Mouse (Mus musculus) left cerebral cortex, adult 2 months (tissue): ENCODE measurements around the gene Krtap4-8. TPM values are rescaled to one million over a fixed set of nuclear protein-coding genes. Genes with fewer than 3 reads are reported as not detected.
"Not testable (repeated sequence)": the region's sequence is repeated elsewhere in the genome, so short reads cannot be mapped to it uniquely, and the experiment has no call there.

ENCODE experiments used
- DNase-seq, 2 experiments: peaks; one replicate each; pipeline ENCODE4 v3.0.0; 2021 to 2022; ENCODE audit warnings: low spot score in 2 of 2, mixed read lengths in 1 of 2; ENCODE audit errors: extremely low spot score in 1 of 2
- H3K27ac ChIP-seq: fragments of 200-600 bp; 2 replicates; pipeline ENCODE4 v1.8.1; 2022
- H3K4me3 ChIP-seq: fragments of 200-600 bp; 2 replicates; pipeline ENCODE4 v1.8.1; 2022
- CTCF ChIP-seq: fragments of 200-600 bp; IDR thresholded peaks from 2 replicates; pipeline ENCODE4 v1.8.1; 2022; ENCODE audit warnings: antibody characterized with exemption, mild to moderate bottlenecking, moderate library complexity
- intact Hi-C: fragments of 180-260 bp; cut with DNase I; formaldehyde crosslinking; loops from one replicate; pipeline ENCODE4 v1.15.1; 2025
- long read RNA-seq, 2 experiments: library from polyadenylated mRNA; stranded (forward); transcript quantifications; one replicate each; pipeline ENCODE4 v2.0.0; 2021; ENCODE audit warnings: borderline mapping rate in 2 of 2
- total RNA-seq, 2 experiments: library from RNA; stranded (reverse); gene quantifications; 2 replicates each; pipeline ENCODE4 v1.2.3; 2021

Krtap4-8 gene
- not detected for total RNA-seq
- long read RNA-seq, experiment 1, result 0 reads
- long read RNA-seq, experiment 2, result 0 reads

DNA sequence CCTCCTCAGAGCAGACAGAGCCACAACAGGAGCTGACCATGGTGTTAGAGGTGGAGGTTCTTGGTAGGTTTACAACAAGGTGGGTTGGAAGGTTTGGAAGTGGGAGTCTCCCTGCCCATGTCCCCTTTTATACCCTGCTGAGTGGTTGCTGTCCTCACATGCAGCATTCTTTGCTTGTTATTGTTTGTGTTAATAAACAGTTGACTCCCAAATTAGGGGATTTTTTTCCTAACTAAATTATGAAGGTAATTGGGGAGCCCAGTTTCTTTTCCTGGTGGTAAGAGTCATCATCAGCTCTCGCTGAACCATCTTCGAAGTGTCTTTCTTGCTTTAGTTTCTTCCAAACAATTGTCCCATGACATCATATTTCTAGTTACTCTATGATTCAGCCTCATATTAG is at the start of gene Krtap4-8:
TSS of gene Krtap4-8 (minus strand) at position 101 of the 400 bp plus-strand sequence.
- intact Hi-C loops, result no loop called here
- TF ChIP-seq CTCF, result no peak
- DNase-seq, result no peak
- no peak within 1 kb of the TSS for H3K4me3 ChIP-seq
- H3K27ac ChIP-seq, result no peak within 1 kb of the TSS

DNA sequence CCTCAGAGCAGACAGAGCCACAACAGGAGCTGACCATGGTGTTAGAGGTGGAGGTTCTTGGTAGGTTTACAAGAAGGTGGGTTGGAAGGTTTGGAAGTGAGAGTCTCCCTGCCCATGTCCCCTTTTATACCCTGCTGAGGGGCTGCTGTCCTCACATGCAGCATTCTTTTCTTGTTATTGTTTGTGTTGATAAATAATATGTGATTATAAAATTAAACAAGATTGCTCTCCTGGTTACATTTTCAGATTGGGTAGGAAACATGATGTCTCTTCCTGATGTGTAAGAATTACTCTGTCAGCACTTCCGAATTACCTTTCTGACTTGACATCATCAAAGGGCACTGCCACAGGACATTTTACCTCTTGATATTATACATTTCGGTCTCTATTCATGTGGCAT is 35.1 kb upstream of the Krtap4-8 start, which contains the start of gene Gm11564:
TSS of gene Gm11564 (minus strand) at position 101 of the 400 bp plus-strand sequence.
- H3K27ac ChIP-seq, H3K4me3 ChIP-seq, DNase-seq, intact Hi-C loops: not testable (repeated sequence)

DNA sequence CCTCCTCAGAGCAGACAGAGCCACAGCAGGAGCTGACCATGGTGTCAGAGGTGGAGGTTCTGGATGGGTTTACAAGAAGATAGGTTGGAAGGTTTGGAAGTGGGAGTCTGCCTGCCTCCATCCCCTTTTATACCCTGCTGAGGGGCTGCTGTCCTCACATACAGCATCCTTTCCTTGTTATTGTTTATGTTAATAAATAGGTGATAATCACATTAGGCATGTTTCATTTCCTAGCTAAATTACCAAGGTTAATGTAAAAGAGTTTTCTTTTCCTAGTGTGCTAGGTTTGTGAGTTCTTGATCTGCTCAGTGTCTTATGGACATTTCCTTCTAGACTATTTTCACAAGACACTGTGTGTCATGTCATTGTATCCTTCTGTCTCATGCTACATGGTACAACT is 29.3 kb upstream of the Krtap4-8 start, which contains the start of gene Krtap4-13:
TSS of gene Krtap4-13 (minus strand) at position 101 of the 400 bp plus-strand sequence.
- intact Hi-C loops, H3K27ac ChIP-seq, H3K4me3 ChIP-seq, DNase-seq: not testable (repeated sequence)

DNA sequence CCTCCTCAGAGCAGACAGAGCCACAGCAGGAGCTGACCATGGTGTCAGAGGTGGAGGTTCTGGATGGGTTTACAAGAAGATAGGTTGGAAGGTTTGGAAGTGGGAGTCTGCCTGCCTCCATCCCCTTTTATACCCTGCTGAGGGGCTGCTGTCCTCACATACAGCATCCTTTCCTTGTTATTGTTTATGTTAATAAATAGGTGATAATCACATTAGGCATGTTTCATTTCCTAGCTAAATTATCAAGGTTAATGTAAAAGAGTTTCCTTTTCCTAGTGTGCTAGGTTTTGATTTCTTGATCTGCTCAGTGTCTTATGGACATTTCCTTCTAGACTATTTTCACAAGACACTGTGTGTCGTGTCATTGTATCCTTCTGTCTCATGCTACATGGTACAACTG is 23.8 kb upstream of the Krtap4-8 start, which contains the start of gene Gm11554:
TSS of gene Gm11554 (minus strand) at position 101 of the 400 bp plus-strand sequence.
- H3K27ac ChIP-seq, DNase-seq, intact Hi-C loops, H3K4me3 ChIP-seq: not testable (repeated sequence)

DNA sequence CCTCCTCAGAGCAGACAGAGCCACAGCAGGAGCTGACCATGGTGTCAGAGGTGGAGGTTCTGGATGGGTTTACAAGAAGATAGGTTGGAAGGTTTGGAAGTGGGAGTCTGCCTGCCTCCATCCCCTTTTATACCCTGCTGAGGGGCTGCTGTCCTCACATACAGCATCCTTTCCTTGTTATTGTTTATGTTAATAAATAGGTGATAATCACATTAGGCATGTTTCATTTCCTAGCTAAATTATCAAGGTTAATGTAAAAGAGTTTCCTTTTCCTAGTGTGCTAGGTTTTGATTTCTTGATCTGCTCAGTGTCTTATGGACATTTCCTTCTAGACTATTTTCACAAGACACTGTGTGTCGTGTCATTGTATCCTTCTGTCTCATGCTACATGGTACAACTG is 18.3 kb upstream of the Krtap4-8 start, which contains the start of gene Gm11569:
TSS of gene Gm11569 (minus strand) at position 101 of the 400 bp plus-strand sequence.
- H3K4me3 ChIP-seq, intact Hi-C loops, DNase-seq, H3K27ac ChIP-seq: not testable (repeated sequence)

DNA sequence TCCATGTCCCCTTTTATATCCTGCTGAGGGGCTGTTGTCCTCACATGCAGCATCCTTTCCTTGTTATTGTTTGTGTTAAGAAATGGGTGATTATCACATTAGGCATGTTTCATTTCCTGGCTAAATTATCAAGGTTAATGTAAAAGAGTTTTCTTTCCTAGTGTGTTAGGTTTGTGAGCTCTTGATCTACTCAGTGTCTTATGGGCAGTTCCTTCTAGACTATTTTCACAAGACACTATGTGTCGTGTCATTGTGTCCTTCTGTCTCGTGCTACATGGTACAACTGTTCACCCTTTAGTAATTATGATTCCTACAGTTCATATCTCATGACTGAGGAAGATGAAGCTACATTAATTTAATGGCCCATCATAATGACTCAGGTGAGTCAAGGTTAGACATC is 12.9 kb upstream of the Krtap4-8 start, which contains the start of gene Gm11596:
TSS of gene Gm11596 (minus strand) at position 101 of the 400 bp plus-strand sequence.
- no peak for TF ChIP-seq CTCF
- Histone ChIP-seq H3K4me3 (no peak within 1 kb of the TSS), H3K27ac (no peak within 1 kb of the TSS)
- intact Hi-C loops, result no loop called here
- no peak for DNase-seq

DNA sequence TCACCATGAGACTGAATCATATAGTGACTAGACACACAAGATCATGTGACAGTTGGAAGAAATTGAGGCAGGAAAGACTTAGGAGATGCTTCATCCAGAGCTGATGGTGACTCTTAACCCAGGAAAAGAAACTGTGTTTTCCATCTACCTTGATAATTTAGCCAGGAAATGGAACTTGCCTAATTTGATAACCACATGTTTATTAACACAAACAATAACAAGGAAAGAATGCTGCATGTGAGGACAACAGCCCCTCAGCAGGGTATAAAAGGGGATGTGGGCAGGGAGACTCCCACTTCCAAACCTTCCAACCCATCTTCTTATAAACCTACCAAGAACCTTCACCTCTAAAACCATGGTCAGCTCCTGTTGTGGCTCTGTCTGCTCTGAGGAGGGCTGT is 4.4 kb upstream of the Krtap4-8 start, which contains the start of gene Krtap4-9:
TSS of gene Krtap4-9 (plus strand) at position 301 of the 400 bp plus-strand sequence.
- H3K4me3 ChIP-seq, H3K27ac ChIP-seq, DNase-seq, intact Hi-C loops: not testable (repeated sequence)

DNA sequence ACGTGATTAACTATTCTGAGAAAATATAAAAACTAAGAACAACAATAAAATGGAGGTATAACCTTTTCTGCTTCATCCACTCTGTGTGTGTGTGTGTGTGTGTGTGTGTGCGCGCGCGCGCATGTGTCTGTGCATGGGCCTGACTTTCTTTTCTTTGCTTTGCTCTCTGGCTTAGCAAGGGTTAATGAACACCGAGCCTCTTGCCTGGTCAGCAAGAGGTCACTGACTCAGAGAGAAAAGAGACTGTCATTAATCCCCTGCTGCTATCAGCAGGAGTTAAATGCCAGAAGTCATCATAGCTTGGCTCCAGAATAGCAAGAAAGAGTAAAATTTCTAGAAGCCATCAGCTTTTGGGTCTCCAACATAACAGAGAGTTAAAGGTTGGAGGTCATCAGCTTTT is 2.1 kb downstream of the Krtap4-8 start:
- intact Hi-C loops, result no loop called here
- Histone ChIP-seq H3K4me3 (no peak overlapping the region), H3K27ac (no peak overlapping the region)
- TF ChIP-seq CTCF, result no peak
- no peak for DNase-seq

DNA sequence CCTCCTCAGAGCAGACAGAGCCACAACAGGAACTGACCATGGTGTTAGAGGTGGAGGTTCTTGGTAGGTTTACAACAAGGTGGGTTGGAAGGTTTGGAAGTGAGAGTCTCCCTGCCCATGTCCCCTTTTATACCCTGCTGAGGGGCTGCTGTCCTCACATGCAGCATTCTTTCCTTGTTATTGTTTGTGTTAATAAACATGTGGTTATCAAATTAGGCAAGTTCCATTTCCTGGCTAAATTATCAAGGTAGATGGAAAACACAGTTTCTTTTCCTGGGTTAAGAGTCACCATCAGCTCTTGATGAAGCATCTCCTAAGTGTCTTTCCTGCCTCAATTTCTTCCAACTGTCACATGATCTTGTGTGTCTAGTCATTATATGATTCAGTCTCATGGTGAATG is 7.7 kb downstream of the Krtap4-8 start, which contains the start of gene Gm11595:
TSS of gene Gm11595 (minus strand) at position 101 of the 400 bp plus-strand sequence.
- H3K27ac ChIP-seq, intact Hi-C loops, DNase-seq, H3K4me3 ChIP-seq: not testable (repeated sequence)

DNA sequence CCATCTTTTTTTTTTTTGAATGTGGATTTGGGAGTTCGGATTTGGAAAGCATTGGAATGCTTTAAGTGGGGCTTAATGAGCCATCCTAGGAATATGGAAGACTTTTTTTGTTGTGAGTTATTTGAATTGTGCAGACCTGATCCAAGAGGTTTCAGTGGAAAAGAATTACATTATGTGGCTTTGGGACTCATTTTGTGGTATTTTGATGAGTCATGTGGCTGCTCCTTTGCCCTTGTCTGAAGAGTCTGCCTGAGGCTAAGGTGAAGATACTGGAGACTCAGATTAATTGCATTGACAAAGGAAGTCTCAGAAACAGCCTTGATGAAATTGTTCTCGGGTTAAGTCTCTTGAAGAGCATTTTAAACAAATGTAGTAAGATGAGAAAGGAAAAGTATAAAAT is 12.1 kb downstream of the Krtap4-8 start:
- no peak for TF ChIP-seq CTCF
- Histone ChIP-seq H3K4me3 (no peak overlapping the region), H3K27ac (no peak overlapping the region)
- DNase-seq, result no peak
- intact Hi-C loops, result no loop called here

DNA sequence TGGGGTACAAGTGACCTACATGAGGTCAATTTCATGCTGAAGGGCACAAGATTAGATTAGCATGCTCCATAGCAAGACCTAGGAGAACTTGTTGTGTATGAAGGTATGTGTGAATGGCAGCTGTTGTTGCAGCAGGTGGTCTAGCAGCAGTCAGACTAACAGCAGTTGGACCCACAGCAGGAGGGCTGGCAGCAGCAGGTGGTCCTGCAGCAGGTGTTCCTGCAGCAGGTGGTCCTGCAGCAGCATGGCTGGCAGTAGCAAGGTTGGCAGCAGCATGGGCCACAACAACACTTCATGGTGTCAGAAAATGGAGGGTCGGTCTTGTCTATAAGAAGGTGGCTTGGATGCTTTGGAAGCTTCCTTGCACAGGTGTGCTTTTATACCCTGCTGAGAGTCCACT is 21.6 kb downstream of the Krtap4-8 start:
- no peak for TF ChIP-seq CTCF
- H3K27ac ChIP-seq, result no peak overlapping the region
- DNase-seq, result no peak
- H3K4me3 ChIP-seq, result no peak overlapping the region
- intact Hi-C loops, result no loop called here

DNA sequence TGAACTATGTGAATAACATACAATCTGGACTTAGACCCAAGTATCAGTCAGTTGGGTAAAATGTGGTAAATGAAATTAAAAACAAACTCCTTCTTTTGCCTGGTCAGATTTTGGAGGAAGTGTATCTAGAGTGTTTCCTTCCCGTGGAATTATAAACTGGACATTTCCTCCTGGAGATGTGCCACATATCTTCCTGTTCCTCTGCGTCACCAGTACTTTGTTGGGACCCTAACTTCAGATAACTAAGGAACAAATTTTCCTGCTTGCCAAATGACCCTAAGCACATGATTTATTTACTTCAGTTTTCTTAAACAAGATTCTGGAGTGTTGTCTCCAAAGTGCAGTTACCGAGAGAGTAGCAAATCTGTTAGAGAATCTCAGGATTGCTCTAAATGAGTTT is 36.5 kb downstream of the Krtap4-8 start:
- H3K27ac ChIP-seq, result no peak overlapping the region
- DNase-seq, result no peak
- intact Hi-C loops, result no loop called here
- TF ChIP-seq CTCF, result no peak
- no peak overlapping the region for H3K4me3 ChIP-seq

DNA sequence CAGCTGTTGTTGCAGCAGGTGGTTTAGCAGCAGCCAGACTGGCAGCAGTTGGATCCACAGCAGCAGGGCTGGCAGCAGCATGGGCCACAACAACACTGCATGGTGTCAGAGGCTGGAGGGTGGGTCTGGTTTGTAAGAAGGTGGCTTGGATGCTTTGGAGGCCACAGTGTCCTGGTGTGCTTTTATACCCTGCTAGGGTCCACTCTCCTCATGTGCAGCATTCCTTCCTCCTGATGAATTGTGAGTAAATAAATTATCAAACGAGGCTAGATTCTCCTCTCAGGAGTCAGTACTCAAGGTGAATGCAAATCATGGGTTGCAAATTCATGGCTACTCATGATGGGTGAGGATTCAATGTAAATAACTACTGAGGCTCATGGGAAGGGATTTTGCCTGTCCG is 46.3 kb downstream of the Krtap4-8 start, which contains the start of gene Gm14180:
TSS of gene Gm14180 (minus strand) at position 101 of the 400 bp plus-strand sequence.
- DNase-seq, result no peak
- no peak within 1 kb of the TSS for H3K4me3 ChIP-seq
- TF ChIP-seq CTCF, result no peak
- intact Hi-C loops, result no loop called here
- no peak within 1 kb of the TSS for H3K27ac ChIP-seq

Other genes starting within 250 kb of the Krtap4-8 start
- not detected for gene Krt40, start 237.5 kb downstream of the Krtap4-8 start, total RNA-seq
- not detected for gene Krtap3-3, start 229.8 kb downstream of the Krtap4-8 start, total RNA-seq
- not detected for gene Krtap3-2, start 223.9 kb downstream of the Krtap4-8 start, total RNA-seq
- not detected for gene Gm11939, start 221.2 kb downstream of the Krtap4-8 start, total RNA-seq
- gene Krtap3-1, start 214.1 kb downstream of the Krtap4-8 start, total RNA-seq, result not detected
- gene Krtap1-5, start 199.7 kb downstream of the Krtap4-8 start, total RNA-seq, result not detected
- not detected for gene Krtap1-4, start 197.1 kb downstream of the Krtap4-8 start, total RNA-seq
- not detected for gene Krtap1-3, start 189.4 kb downstream of the Krtap4-8 start, total RNA-seq
- not detected for gene Krtap9-3, start 182.6 kb downstream of the Krtap4-8 start, total RNA-seq
- not detected for gene Gm11938, start 177.4 kb downstream of the Krtap4-8 start, total RNA-seq
- gene Gm11937, start 170.5 kb downstream of the Krtap4-8 start, total RNA-seq, result not detected
- gene Krtap2-4, start 165.9 kb downstream of the Krtap4-8 start, total RNA-seq, result not detected
- gene Gm11562, start 160.3 kb downstream of the Krtap4-8 start, total RNA-seq, result not detected
- gene Krtap4-1, start 152.5 kb downstream of the Krtap4-8 start, total RNA-seq, result not detected
- gene Krtap4-2, start 145.6 kb downstream of the Krtap4-8 start, total RNA-seq, result not detected
- not detected for gene Krtap4-7, start 136.6 kb downstream of the Krtap4-8 start, total RNA-seq
- gene Gm11555, start 130.5 kb downstream of the Krtap4-8 start, total RNA-seq, result not detected
- not detected for gene Gm11563, start 121.7 kb downstream of the Krtap4-8 start, total RNA-seq
- gene Krtap4-6, start 114.7 kb downstream of the Krtap4-8 start, total RNA-seq, result not detected
- gene Gm14190, start 90.0 kb downstream of the Krtap4-8 start, total RNA-seq, result not detected
- gene Gm14180, start 46.4 kb downstream of the Krtap4-8 start, total RNA-seq, result not detected
- not detected for gene Gm11595, start 7.8 kb downstream of the Krtap4-8 start, total RNA-seq
- not detected for gene Krtap4-9, start 4.5 kb upstream of the Krtap4-8 start, total RNA-seq
- not detected for gene Gm11596, start 12.8 kb upstream of the Krtap4-8 start, total RNA-seq
- not detected for gene Gm11569, start 18.2 kb upstream of the Krtap4-8 start, total RNA-seq
- gene Gm11554, start 23.7 kb upstream of the Krtap4-8 start, total RNA-seq, result not detected
- not detected for gene Krtap4-13, start 29.2 kb upstream of the Krtap4-8 start, total RNA-seq
- not detected for gene Gm11564, start 35.0 kb upstream of the Krtap4-8 start, total RNA-seq
- not detected for gene 2300003K06Rik, start 57.4 kb upstream of the Krtap4-8 start, total RNA-seq
- gene Krtap4-16, start 70.9 kb upstream of the Krtap4-8 start, total RNA-seq, result not detected
- gene Gm11568, start 77.2 kb upstream of the Krtap4-8 start, total RNA-seq, result not detected
- gene Gm11559, start 83.8 kb upstream of the Krtap4-8 start, total RNA-seq, result not detected
- not detected for gene Krtap9-1, start 92.7 kb upstream of the Krtap4-8 start, total RNA-seq
- gene Gm11567, start 98.5 kb upstream of the Krtap4-8 start, total RNA-seq, result not detected
- not detected for gene Krtap31-1, start 127.2 kb upstream of the Krtap4-8 start, total RNA-seq
- not detected for gene Gm11565, start 134.0 kb upstream of the Krtap4-8 start, total RNA-seq
- not detected for gene Krtap31-2, start 155.6 kb upstream of the Krtap4-8 start, total RNA-seq
- gene Krtap9-5, start 167.8 kb upstream of the Krtap4-8 start, total RNA-seq, result not detected
- not detected for gene Krtap29-1, start 198.3 kb upstream of the Krtap4-8 start, total RNA-seq
- not detected for gene Krtap16-1, start 205.9 kb upstream of the Krtap4-8 start, total RNA-seq
- not detected for gene Krtap17-1, start 213.3 kb upstream of the Krtap4-8 start, total RNA-seq
- gene Krt33a, start 235.5 kb upstream of the Krtap4-8 start, total RNA-seq, result not detected
- not detected for gene Krt33b, start 249.2 kb upstream of the Krtap4-8 start, total RNA-seq